Mouse (Mus musculus) stomach, postnatal 0 days (tissue): ENCODE data around the gene Disp2. TPM values are rescaled to one million over a fixed set of nuclear protein-coding genes. Genes with fewer than 3 reads are reported as not detected.

Experiments
- ATAC-seq: fragments of 200-750 bp; cut with Nextera tagmentation; 2 replicates; pipeline ENCODE4 v1.8.0; 2017; ENCODE audit not compliant: low FRiP score, low TSS enrichment
- DNase-seq: peaks from one replicate; pipeline ENCODE4 v3.0.0-alpha.2; 2016; ENCODE audit warnings: low spot score
- H3K27ac ChIP-seq: fragments of 300-500 bp; sonication (generic); replicated peaks from 2 replicates; pipeline ENCODE4 v1.5.1; 2014; ENCODE audit warnings: mild to moderate bottlenecking, control low read depth
- H3K27me3 ChIP-seq: fragments of 300-500 bp; sonication (generic); 2 replicates; pipeline ENCODE4 v1.6.1; 2014; ENCODE audit warnings: low read length; ENCODE audit not compliant: control insufficient read depth, insufficient read depth
- H3K36me3 ChIP-seq: fragments of 300-500 bp; sonication (generic); 2 replicates; pipeline ENCODE4 v1.6.1; 2014; ENCODE audit warnings: low read length, mixed read lengths; ENCODE audit not compliant: control insufficient read depth, insufficient read depth
- H3K4me1 ChIP-seq: fragments of 300-500 bp; sonication (generic); replicated peaks from 2 replicates; pipeline ENCODE4 v1.6.1; 2014; ENCODE audit warnings: antibody characterized with exemption; ENCODE audit not compliant: control insufficient read depth, insufficient read depth
- H3K4me2 ChIP-seq: fragments of 300-500 bp; sonication (generic); replicated peaks from 2 replicates; pipeline ENCODE4 v1.6.1; 2014; ENCODE audit warnings: low read depth, mild to moderate bottlenecking, control low read depth, moderate library complexity
- H3K4me3 ChIP-seq: fragments of 300-500 bp; sonication (generic); 2 replicates; pipeline ENCODE4 v1.5.1; 2014; ENCODE audit warnings: low read depth, low read length, control low read depth
- H3K9ac ChIP-seq: fragments of 300-500 bp; sonication (generic); 2 replicates; pipeline ENCODE4 v1.6.1; 2014; ENCODE audit warnings: mild to moderate bottlenecking, low read length, control low read depth, mixed read lengths
- H3K9me3 ChIP-seq: fragments of 300-500 bp; sonication (generic); 2 replicates; pipeline ENCODE4 v1.6.1; 2016; ENCODE audit warnings: low read length; ENCODE audit not compliant: control insufficient read depth
- CTCF ChIP-seq: IDR thresholded peaks from 2 replicates; pipeline ENCODE4 v1.5.1; 2016; ENCODE audit warnings: antibody characterized with exemption, low read depth, mild to moderate bottlenecking, moderate library complexity
- EP300 ChIP-seq: optimal IDR thresholded peaks from 2 replicates; pipeline ENCODE3; 2016; ENCODE audit warnings: antibody characterized with exemption
- WGBS: fragments of 180-500 bp; shearing (Covaris S2); extraction: QIAGEN DNeasy Blood & Tissue Kit; methylation state at CpG from one replicate; pipeline ENCODE4 v1.1.7; 2014; 5-methylcytosine and 5-hydroxymethylcytosine counted together
- polyA plus RNA-seq: library from polyadenylated mRNA; unstranded; fragments of >200 nt; fragmentation: Nextera tagmentation; extraction: Ambion mirVana; gene quantifications from 2 replicates; pipeline ENCODE4 v1.2.1, GENCODE M21; 2015

The Disp2 gene
- 1.0 and 1.1 TPM in 2 replicates for polyA plus RNA-seq

DNA sequence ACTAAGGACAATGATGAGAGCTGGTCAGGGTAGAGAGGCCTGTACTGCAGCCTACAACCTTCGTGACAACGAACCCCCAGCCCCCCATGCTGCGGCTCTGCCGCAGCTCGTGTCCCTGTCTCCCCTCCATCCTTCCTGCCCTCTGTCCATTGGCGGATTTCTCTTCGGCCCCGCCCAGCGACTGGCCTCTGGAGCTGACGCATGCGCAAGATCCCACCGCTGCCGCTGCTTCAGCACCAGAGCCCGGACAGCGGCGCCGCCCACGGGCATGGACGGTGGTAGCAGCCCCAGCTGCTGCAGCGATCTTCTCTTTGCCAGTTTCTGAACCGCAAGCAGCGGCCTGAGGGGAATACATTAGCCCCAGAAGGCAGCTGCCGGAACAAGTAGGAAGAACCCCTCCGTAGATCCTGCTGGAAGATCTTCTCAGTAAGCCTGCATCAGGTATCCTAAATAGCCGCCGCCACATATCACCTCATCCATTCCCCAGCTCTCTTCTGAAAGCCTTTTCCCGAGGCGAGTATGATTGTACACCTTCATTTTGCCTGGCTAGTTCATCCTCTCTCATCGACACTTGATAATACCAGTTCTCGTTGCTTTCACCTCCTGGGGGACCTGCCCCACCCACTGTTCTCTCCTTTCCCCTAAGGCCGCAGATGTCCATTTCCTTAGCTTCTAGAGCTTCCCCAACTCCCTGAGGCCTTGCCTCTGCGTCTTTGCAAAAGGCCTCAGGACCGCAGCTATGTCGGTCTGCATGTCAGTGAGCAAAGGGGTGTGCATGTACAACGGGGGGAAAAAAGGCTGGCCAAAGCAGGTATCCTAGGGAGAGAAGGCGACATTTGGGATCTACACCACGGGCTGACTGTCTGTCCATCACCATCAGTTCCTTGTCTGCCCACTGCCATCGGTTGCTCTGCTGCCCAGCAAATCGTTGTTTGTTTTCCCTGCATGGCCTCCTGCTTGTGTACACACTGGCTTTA lies at the start of gene Disp2:
Gene Disp2 (plus strand): TSS at position 216 of the 977 bp plus-strand sequence.
- no peaks in the 10 kb centered on the region for H3K9me3 ChIP-seq
- TF ChIP-seq EP300 (no peak), CTCF (peak; percentile 68)
- H3K4me3 ChIP-seq = peak within 1 kb of the TSS; percentile 23; the same call in 1 of the 2 replicates
- ATAC-seq (peak; percentile 84), DNase-seq (peak; percentile 94)
- no peak within 1 kb of the TSS for H3K27ac ChIP-seq
- no peak within 1 kb of the TSS for H3K9ac ChIP-seq
- no peaks in the 10 kb centered on the region for H3K36me3 ChIP-seq
- H3K27me3 ChIP-seq = no peaks in the 10 kb centered on the region
- 0 out of 2 replicates have a peak, but pooled peaks cover 3% of the 10 kb centered on the region for H3K4me1 ChIP-seq
- H3K4me2 ChIP-seq = peak within 1 kb of the TSS; percentile 51
- whole genome bisulfite sequencing = 11% methylated on average over 39 of the region's 39 CpGs

DNA sequence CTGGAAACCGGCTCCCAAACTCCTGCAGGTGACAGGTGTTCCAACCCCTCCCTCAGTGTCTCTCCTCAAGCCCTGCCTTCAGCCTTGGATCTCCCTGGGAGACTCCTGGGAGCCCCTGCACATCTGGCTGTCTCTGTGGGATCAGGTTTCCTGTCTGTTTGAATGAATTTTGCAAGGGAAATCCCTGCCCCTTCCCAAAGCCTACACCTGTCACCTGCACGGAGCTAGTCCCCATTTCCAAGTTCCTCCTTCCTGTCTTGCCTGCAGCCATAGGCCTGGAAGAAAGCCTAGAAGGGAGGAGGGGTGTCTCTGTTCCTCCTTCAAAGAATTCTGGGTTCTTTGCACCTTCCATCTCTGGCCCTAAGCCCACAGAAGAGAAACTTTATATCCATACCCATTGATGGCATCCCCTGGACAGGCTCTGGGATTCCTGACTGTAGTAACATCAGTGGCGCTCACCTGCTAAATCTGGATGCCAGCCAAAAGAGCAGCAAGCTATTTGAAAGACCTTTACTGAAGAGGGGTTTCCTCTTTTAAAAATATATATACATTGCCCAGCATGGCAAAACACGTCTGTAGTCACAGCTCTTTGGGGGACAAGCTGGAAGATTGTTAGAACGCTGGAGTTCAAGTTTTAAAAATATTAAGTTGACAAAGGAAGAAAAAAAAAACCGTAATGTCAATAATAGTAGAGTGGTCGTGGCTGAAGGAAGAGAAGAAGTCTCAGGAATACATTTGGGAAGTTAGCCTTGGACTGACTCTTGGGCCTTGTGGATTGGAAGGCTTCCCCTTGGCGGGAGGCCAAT lies 49.5 kb upstream of the Disp2 start:
- Histone ChIP-seq H3K9me3 (no peaks in the 10 kb centered on the region), H3K9ac (no peak overlapping the region), H3K27me3 (no peaks in the 10 kb centered on the region), H3K27ac (no peak overlapping the region), H3K4me2 (no peak overlapping the region), H3K4me3 (no peak overlapping the region), H3K4me1 (peaks cover 5% of the 10 kb centered on the region), H3K36me3 (no peaks in the 10 kb centered on the region)
- no peak for ATAC-seq
- 21% methylated on average over 8 of the region's 8 CpGs for WGBS
- no peak for DNase-seq
- no peak for TF ChIP-seq EP300

DNA sequence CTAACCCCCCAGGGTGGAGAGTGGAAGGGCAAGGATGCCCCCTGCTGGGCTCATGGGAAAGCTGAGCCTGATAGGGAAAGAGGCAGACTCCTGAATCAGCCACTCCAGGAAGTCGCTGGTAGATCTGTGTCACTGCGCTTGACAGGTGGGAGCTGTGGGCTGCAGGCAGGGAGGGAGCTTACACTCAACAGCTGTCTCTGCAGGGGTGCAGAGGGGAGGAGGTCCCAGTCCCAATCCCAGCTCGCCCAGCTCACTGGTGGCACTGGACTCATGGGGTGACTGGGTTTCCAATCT lies 49.0 kb upstream of the Disp2 start:
- Histone ChIP-seq H3K4me1 (peaks cover 5% of the 10 kb centered on the region), H3K27me3 (no peaks in the 10 kb centered on the region), H3K9ac (no peak overlapping the region), H3K36me3 (no peaks in the 10 kb centered on the region), H3K4me2 (no peak overlapping the region), H3K27ac (no peak overlapping the region), H3K4me3 (no peak overlapping the region), H3K9me3 (no peaks in the 10 kb centered on the region)
- ATAC-seq (peak; percentile 31; the same call in 1 of the 2 replicates), DNase-seq (peak; percentile 72)
- 15% methylated on average over 3 of the region's 3 CpGs for WGBS
- TF ChIP-seq EP300 = no peak
- peak; percentile 88 for TF ChIP-seq CTCF

DNA sequence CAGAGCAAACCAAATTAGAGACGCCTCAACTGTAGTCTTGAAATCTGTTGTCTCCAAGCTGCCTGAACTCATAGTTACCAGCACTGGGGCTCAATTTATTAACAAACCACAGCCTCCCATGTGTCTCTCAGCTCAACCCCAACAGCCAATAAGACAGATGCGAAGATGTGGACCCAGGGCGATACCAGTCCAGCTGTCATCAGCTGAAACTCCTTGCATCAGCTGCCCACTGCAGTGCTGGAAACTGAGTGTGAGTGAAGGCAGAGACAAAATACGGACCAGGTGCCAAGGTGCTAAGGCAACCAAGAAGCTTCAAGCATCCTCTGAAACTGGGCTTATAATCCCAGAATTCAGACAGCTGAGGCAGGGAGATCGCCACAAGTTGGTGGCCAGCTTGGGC lies 47.5 kb upstream of the Disp2 start:
- no peaks in the 10 kb centered on the region for H3K27me3 ChIP-seq

DNA sequence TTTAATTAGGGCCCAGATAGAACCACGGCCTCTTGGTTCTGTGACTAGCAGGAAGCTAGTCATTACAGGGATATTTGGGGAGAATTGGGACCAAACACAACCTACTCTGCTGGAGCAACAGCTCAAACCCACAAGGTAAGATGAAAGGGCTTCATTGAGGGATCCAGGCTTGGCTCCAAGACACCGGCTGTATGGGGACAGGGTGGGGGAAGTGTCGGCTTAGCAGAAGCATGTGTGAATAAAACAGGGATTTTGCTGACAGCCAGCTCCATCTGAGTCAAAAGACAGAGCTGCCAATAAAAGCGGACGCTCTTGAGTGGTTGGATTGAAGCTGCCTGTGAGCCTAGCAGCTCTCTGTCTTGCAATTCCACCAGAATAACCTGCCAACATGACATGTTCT lies 46.2 kb upstream of the Disp2 start:
- no peak overlapping the region for H3K4me2 ChIP-seq
- H3K27me3 ChIP-seq = no peaks in the 10 kb centered on the region
- ATAC-seq (no peak), DNase-seq (no peak)
- H3K9ac ChIP-seq = no peak overlapping the region
- WGBS = 43% methylated on average over 5 of the region's 5 CpGs
- peaks cover 5% of the 10 kb centered on the region for H3K4me1 ChIP-seq
- no peaks in the 10 kb centered on the region for H3K9me3 ChIP-seq
- H3K27ac ChIP-seq = no peak overlapping the region
- TF ChIP-seq CTCF = no peak
- no peak for TF ChIP-seq EP300
- no peaks in the 10 kb centered on the region for H3K36me3 ChIP-seq
- no peak overlapping the region for H3K4me3 ChIP-seq

More for the DNA sequence above, 47.5 kb upstream of the Disp2 start:
- DNase-seq (no peak), ATAC-seq (no peak)
- 75% methylated on average over 5 of the region's 5 CpGs for WGBS
- Histone ChIP-seq H3K36me3 (no peaks in the 10 kb centered on the region), H3K27ac (no peak overlapping the region), H3K4me1 (peaks cover 5% of the 10 kb centered on the region), H3K4me3 (no peak overlapping the region), H3K4me2 (no peak overlapping the region), H3K9me3 (no peaks in the 10 kb centered on the region), H3K9ac (no peak overlapping the region)
- TF ChIP-seq EP300 (no peak), CTCF (no peak)
